Mouse (Mus musculus): ENCODE data around the gene Nav2.

Gene Nav2

DNA sequence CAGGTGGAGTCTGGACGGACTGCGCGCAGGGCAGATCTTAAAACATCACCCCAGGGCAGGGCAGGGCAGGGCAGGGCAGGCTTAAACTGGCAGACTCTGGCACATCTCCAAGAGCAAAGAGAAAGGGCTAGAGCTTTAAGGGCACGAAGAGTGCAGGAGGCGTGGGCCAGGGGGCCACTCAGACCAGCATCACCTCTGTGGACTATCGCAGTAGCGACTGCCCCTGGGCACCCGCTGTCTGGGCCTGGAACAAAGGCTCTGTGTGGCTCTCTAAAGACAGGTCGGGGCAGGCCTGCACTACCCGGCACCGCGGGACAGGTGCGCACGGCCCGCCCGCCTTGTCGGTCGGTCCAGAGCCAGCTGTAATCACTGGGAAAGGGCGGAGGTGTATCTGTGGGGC lies 491.9 kb downstream of the Nav2 start:
- in situ Hi-C loops (cut with MboI; ENCODE audit: low pct_unique_long_range_greater_than_20kb in 1 of 2, low sequenced_read_pairs in 2 of 2, unreplicated experiment in 1 of 2): no loop called here

- in situ Hi-C loops (cut with MboI; ENCODE audit: low pct_unique_long_range_greater_than_20kb in 1 of 2, low sequenced_read_pairs in 2 of 2, unreplicated experiment in 1 of 2): no loop called here
Observed at GRCm38 (mm10) chr7:49402526-49402925, 494.0 kb downstream of the Nav2 start.

DNA sequence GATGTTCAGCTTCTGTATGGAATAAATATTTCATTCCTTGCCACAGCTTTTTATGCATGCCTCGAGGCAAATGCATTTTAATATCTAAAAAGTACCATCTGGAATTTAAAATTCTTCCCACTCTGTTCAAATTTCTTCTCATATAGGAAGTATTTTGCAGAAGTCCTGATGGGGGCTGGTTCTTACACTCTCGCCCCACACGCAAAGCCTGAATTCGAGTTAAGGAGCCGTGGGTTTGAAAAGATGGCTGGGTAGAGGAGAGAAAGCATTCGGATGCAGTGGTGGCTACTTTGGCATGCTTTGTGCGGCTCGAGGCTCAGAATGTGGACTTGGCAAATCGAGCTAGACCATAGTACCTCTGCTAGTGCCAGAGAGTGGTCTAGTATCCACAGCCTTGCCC lies 499.2 kb downstream of the Nav2 start:
- in situ Hi-C loops (cut with MboI; ENCODE audit: low pct_unique_long_range_greater_than_20kb in 1 of 2, low sequenced_read_pairs in 2 of 2, unreplicated experiment in 1 of 2): no loop called here

DNA sequence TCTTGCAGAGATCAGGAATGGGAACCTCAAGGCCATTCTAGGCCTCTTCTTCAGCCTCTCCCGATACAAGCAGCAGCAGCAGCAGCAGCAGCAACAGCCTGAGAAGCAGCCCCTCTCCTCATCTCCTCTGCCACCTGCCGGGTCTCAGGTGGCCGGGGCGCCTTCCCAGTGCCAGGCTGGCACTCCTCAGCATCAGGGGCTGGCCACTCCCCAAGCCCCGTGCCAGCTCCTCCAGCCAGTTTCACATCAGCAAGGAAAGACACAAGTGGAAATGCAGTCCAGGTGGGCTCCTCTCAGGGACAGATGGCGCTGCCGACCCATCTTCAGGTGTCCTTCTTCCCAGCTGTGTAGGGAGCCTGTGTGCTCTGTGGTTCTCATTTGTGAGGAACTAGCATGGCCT lies 500.1 kb downstream of the Nav2 start:
- in situ Hi-C loops (cut with MboI; ENCODE audit: low pct_unique_long_range_greater_than_20kb in 1 of 2, low sequenced_read_pairs in 2 of 2, unreplicated experiment in 1 of 2): no loop called here

DNA sequence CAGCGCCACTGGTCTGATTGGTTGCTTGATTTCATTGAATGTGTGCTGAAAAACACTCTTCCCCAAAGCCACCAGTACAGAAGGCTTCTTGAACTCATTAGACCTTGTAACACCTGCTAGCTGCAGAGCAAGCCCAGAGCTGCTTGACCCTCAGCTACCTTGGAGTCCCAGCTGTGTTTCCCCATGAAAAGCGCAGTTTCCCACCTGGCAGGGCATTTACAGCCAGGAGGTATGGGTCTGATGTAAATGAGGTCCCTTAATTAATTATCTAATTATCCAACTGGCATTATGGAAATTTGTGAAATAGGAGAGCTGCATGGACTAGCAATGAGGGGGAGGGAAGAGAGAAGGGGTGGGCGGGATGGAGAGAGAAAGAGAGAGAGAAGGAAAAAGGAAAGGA lies 500.7 kb downstream of the Nav2 start:
- in situ Hi-C loops (cut with MboI; ENCODE audit: low pct_unique_long_range_greater_than_20kb in 1 of 2, low sequenced_read_pairs in 2 of 2, unreplicated experiment in 1 of 2): no loop called here

DNA sequence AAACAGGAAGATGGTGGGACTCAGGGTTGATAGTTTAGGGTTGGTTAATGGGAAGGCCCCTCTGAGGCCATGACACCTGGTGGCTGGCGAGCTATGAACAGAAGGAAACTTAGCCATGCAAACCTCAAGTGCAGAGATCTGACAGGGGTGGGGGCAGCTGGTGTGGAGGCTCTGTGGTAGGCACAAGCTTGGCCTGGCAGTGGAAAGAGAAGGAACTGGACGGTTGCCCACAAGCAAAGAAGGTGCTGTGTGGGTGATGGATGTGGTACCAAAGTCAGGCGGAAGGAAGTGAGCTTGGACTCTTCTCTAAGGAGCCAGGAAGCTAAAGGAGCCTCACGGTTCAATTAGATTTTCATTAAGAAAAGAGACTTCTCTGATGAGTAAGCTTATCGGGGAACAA lies 501.7 kb downstream of the Nav2 start:
- in situ Hi-C loops (cut with MboI; ENCODE audit: low pct_unique_long_range_greater_than_20kb in 1 of 2, low sequenced_read_pairs in 2 of 2, unreplicated experiment in 1 of 2): loop anchor here (10.0 kb wide), 1 partner anchor 155 kb away; no protein-coding TSS in a partner anchor

DNA sequence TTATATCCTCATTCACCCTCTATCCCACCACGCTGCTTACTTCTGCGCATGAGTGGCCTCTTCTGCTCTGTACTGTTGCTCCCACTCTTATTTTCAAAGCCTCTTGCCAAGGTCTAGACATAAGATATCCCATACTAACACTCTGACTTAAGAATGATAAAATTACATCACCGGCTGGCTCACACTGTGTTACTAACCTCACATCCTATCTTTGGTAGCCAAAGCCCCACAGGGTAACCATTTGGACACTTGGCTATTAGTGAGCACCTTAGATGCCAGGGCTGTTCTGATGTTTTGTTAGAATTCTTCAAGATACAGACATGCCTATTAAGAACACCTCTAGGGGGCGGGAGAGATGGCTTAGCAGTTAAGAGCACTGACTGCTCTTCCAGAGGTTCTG lies 502.4 kb downstream of the Nav2 start:
- in situ Hi-C loops (cut with MboI; ENCODE audit: low pct_unique_long_range_greater_than_20kb in 1 of 2, low sequenced_read_pairs in 2 of 2, unreplicated experiment in 1 of 2): loop anchor here (10.0 kb wide), 1 partner anchor 156 kb away; no protein-coding TSS in a partner anchor

GRCm38 (mm10) chr7:49411803-49412202 lies 503.3 kb downstream of the Nav2 start:
- in situ Hi-C loops (cut with MboI; ENCODE audit: low pct_unique_long_range_greater_than_20kb in 1 of 2, low sequenced_read_pairs in 2 of 2, unreplicated experiment in 1 of 2): loop anchor here (10.0 kb wide), 1 partner anchor 157 kb away; no protein-coding TSS in a partner anchor

DNA sequence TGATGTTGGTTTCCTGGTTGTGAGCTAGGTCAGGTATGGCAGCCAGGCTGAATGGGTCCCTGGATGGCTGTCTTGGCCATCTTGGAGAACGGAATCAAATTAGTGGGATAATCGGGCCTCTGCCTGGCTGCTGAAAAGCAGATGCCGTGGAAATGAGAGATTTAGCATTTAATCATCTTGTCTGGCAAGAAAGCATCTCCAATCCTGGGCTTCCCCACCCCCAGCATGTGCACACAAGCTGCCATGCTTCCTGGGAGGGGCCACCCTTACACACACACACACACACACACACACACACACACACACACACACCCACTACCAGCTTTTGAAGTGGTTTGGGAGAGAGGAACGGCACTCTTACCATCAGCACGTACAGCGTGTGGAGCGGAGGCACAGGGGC lies 506.6 kb downstream of the Nav2 start:
- in situ Hi-C loops (cut with MboI; ENCODE audit: low pct_unique_long_range_greater_than_20kb in 1 of 2, low sequenced_read_pairs in 2 of 2, unreplicated experiment in 1 of 2): loop anchor here (10.0 kb wide), 1 partner anchor 160 kb away; no protein-coding TSS in a partner anchor

- in situ Hi-C loops (cut with MboI; ENCODE audit: low pct_unique_long_range_greater_than_20kb in 1 of 2, low sequenced_read_pairs in 2 of 2, unreplicated experiment in 1 of 2): loop anchor here (10.0 kb wide), 1 partner anchor 161 kb away; no protein-coding TSS in a partner anchor
Observed at GRCm38 (mm10) chr7:49415716-49416115, 507.2 kb downstream of the Nav2 start.

GRCm38 (mm10) chr7:49418841-49419240 lies 510.3 kb downstream of the Nav2 start:
- in situ Hi-C loops (cut with MboI; ENCODE audit: low pct_unique_long_range_greater_than_20kb in 1 of 2, low sequenced_read_pairs in 2 of 2, unreplicated experiment in 1 of 2): loop anchor here (10.0 kb wide), 1 partner anchor 164 kb away; no protein-coding TSS in a partner anchor

GRCm38 (mm10) chr7:49420139-49420802 lies 511.8 kb downstream of the Nav2 start:
- in situ Hi-C loops (cut with MboI; ENCODE audit: low pct_unique_long_range_greater_than_20kb in 1 of 2, low sequenced_read_pairs in 2 of 2, unreplicated experiment in 1 of 2): loop anchor here in 1 of 2 experiments (10.0 kb wide), 1 partner anchor 295 kb away; no protein-coding TSS in a partner anchor

DNA sequence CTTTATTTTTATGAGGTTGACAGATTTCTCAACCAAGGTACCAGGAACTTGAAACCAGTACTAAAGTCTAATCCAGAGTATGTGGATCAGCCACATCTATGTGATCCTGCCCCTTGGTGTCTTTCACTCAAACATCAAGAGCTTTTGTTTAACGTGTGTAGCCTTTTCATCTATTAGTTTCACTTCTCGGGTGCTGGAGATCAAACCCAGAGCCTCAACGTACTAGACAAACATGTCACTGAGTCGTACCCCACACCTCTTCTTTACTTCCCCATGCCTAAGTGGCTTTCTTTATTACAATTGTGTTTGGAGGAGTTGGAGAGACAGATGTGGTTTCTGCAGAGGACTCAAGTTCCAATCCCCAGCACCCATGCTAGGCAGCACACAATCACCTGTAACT lies 512.7 kb downstream of the Nav2 start:
- in situ Hi-C loops (cut with MboI; ENCODE audit: low pct_unique_long_range_greater_than_20kb in 1 of 2, low sequenced_read_pairs in 2 of 2, unreplicated experiment in 1 of 2): loop anchor here in 1 of 2 experiments (10.0 kb wide), 1 partner anchor 296 kb away; no protein-coding TSS in a partner anchor

DNA sequence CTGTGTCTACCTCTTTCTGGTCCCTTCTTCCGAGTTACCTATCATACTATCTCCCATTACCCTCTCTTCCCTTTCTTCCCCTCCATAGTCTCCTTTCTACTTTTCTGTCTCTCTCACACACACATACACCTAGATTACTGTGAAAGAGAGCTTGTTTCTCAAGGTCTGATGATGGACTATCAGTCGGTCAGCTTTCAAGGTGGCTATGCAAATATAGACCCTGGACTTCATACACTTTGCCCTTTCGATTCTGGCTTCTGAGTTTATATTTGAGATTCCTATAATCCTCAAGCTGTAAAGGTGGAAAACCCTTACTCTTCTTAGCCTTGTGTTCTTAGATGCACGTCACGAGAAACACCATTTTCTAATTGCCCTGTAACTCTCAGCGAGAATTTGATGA lies 515.4 kb downstream of the Nav2 start:
- in situ Hi-C loops (cut with MboI; ENCODE audit: low pct_unique_long_range_greater_than_20kb in 1 of 2, low sequenced_read_pairs in 2 of 2, unreplicated experiment in 1 of 2): loop anchor here in 1 of 2 experiments (10.0 kb wide), 1 partner anchor 299 kb away; no protein-coding TSS in a partner anchor

GRCm38 (mm10) chr7:49426060-49426459 lies 517.5 kb downstream of the Nav2 start:
- in situ Hi-C loops (cut with MboI; ENCODE audit: low pct_unique_long_range_greater_than_20kb in 1 of 2, low sequenced_read_pairs in 2 of 2, unreplicated experiment in 1 of 2): loop anchor here (10.0 to 25.0 kb wide), 2 partner anchors 289 to 301 kb away; no protein-coding TSS in a partner anchor

DNA sequence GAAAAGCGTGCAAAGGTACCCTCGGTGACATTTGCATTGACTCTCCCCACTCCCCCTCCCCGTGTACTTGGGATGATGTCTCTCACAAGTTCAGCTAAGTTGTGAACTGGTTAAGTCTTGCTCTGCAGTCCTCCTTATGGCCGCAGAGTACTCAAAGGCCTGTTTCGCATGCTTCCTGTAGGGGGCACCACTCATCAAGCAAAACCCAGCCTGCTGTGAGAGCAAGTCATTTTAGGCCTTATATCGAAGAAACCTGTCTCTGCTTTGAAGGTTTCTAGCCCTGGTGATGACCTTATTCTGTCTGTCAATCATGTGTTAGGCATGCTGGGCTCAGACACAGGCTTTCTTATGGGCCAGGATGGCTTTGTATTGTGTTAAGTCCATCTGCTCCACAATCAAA lies 519.3 kb downstream of the Nav2 start:
- in situ Hi-C loops (cut with MboI; ENCODE audit: low pct_unique_long_range_greater_than_20kb in 1 of 2, low sequenced_read_pairs in 2 of 2, unreplicated experiment in 1 of 2): loop anchor here (10.0 to 25.0 kb wide), 2 partner anchors 291 to 303 kb away; no protein-coding TSS in a partner anchor

DNA sequence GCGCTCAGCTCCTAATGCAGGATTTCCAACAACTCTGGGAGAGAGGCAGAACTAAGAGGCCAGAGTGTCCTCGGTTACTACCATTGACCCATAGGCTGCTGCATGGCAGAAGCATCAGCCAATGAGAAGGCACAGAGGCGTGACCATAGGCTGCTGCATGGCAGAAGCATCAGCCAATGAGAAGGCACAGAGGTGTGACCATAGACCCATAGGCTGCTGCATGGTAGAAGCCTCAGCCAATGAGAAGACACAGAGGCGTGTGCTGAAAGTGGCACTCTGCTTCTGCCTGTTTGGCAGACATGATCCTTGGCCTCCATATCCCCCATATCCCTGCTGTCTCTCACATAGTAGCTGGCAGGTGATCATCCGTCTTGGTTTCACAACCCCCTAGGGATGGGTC lies 520.4 kb downstream of the Nav2 start:
- in situ Hi-C loops (cut with MboI; ENCODE audit: low pct_unique_long_range_greater_than_20kb in 1 of 2, low sequenced_read_pairs in 2 of 2, unreplicated experiment in 1 of 2): loop anchor here (10.0 to 25.0 kb wide), 2 partner anchors 292 to 304 kb away; no protein-coding TSS in a partner anchor

DNA sequence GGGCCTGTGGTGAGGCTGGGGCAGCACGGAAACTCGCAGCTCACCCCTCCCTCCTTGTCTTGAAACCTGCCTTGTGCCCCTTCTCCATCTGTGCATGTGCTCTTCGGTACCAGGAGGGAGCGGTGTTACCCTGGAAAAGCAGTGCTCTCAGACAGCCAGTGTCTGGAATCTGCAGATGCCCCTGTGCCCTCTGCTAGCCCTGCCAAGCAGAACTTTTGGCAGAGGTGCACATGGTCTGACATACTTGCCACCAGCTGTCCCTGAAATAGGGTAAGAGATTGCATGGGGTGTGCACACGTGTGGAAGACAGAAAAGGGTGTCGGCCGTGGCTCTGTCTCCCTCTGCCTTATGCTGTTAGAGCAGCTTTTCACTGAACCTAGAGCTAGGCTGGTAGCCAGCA lies 522.3 kb downstream of the Nav2 start:
- in situ Hi-C loops (cut with MboI; ENCODE audit: low pct_unique_long_range_greater_than_20kb in 1 of 2, low sequenced_read_pairs in 2 of 2, unreplicated experiment in 1 of 2): loop anchor here in 1 of 2 experiments (25.0 kb wide), 1 partner anchor 294 kb away; no protein-coding TSS in a partner anchor

DNA sequence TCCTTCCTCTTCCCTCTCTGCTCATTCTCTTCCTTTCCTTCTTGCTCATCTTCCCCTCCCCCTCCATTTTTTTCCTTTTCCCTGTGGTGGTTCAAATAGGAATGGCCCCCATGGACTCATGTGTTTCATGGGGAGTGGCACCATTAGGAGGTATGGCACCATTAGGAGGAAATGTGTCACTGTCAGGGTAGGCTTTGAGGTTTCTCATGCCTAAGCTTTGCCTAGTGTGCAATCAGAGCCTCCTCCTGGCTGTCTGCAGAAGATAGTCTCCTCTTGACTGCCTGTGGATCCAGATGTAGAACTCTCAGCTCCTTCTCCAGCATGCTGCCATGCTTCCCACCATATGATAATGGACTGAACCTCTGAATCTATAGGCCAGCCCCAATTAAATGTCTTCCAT lies 525.4 kb downstream of the Nav2 start:
- in situ Hi-C loops (cut with MboI; ENCODE audit: low pct_unique_long_range_greater_than_20kb in 1 of 2, low sequenced_read_pairs in 2 of 2, unreplicated experiment in 1 of 2): loop anchor here in 1 of 2 experiments (25.0 kb wide), 1 partner anchor 297 kb away; no protein-coding TSS in a partner anchor

DNA sequence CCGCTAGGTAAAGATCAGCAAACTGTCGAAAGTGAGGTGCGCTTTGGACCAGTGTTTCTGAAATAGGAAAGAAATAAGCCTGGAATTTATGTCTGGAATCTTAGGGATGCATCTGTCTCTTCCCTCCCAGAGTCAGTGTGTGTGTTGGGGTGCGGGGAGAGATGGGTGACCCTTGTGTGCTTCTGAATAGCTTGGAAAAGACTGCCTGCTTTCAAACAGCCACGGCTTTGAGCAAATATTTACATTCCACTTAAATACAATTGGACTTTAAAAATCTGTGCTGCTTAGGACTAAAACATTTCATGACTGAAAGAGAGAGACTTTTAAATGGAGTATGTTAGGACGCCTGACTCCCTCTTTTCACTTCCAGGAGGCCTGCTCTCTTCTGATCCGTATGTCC lies 528.0 kb downstream of the Nav2 start:
- in situ Hi-C loops (cut with MboI; ENCODE audit: low pct_unique_long_range_greater_than_20kb in 1 of 2, low sequenced_read_pairs in 2 of 2, unreplicated experiment in 1 of 2): loop anchor here in 1 of 2 experiments (25.0 kb wide), 1 partner anchor 299 kb away; no protein-coding TSS in a partner anchor

Measured in mouse embryonic stem cell (cell line).